Mouse (Mus musculus) left cerebral cortex, adult 9 months (tissue): ENCODE measurements around the gene Top2b.

Experiments
- DNase-seq, 2 experiments: peaks; one replicate each; pipeline ENCODE4 v3.0.0; 2022; ENCODE audit warnings: low spot score in 2 of 2

The Top2b gene

GRCm38 (mm10) chr14:16364878-16365337, at the start of gene Top2b:
Top2b (plus strand) TSS chr14:16365179.
- DNase-seq, result peak; percentile 96 to 99

DNA sequence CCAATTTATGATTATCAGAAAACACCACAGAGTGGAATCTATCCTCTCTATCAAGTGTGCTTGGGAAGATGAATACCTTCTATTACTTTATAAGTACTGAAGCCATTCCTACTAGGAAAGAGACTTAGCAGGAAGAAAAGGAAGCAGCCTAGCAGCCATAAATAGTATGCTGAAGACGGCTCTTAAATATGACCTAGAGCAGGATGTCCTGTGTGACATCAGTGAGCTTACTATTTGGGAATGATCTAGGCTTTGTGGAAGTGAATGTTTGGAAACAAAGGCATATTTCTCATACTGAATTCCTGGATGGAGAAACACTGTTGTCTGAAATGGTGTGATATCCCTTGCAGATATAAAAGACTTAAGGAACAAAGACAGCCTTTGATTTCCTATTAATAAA, 48.3 kb upstream of the Top2b start:
- DNase-seq, result no peak

GRCm38 (mm10) chr14:16319818-16320217, 45.2 kb upstream of the Top2b start:
- DNase-seq, result no peak

GRCm38 (mm10) chr14:16324394-16324793, 40.6 kb upstream of the Top2b start:
- no peak for DNase-seq

DNA sequence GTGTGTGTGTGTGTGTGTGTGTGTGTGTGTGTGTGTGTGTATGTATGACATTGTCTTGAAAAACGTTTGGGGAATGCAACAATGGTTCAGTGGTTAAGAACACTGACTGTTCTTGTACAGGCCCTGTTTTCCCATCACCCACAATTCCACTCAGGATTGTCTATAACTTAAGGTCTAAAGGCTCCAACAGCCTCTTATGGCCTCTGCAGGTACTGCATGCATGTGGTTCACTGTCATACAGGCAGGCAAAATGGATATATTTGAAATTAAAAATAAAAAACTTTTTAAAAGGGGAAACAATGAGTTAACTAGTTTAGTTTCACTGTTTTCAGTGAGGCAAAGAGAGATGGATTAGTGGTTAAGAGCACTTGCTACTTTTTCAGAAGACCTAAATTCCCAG, 39.8 kb upstream of the Top2b start:
- no peak for DNase-seq

DNA sequence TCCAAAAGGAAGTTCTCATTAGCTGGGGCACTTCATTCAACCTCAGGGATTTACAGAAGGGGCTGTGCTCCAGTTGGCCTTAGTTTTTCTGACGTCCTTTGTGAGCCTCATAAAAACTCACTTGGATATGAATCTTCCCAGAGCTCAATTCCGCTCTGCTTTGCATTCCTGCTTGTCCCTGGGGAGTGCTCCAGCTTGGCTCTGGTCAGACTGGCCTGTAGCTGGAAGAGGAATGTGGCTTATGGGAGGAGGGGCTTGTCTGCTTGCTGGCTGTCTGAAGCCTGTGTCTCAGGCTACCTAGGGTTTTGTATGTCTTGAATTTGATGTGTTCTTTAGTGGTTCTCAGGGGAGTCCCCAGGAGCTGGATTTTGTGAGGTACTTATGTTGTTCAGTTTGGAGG, 36.4 kb upstream of the Top2b start:
- no peak for DNase-seq

DNA sequence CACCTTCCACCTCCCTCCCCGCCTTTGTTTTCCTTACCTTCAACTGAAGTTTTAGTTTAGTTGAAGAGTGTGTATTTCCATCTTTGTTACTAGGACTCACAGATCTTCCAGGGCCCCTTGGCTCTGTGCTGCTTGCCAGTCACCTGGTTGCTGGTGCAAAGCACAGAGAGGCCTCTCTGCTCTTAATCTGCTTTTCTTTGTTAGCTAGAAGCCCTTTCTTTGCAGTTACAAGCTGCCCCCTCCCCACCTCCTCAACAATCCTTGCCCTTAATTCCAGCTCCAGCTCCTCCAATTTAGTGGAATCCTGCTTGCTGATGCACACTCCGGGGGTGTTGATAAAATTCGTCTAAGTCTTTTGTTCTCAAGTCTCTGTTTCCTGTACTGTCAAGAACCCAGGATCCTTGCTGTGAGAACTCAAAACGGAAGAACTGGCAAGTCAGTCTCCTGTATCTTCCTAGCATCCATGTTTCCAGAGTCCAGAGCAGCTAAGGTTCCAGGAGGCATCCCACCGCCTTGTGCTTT, 36.0 kb upstream of the Top2b start:
- no peak for DNase-seq

GRCm38 (mm10) chr14:16329756-16330155, 35.2 kb upstream of the Top2b start:
- no peak for DNase-seq

DNA sequence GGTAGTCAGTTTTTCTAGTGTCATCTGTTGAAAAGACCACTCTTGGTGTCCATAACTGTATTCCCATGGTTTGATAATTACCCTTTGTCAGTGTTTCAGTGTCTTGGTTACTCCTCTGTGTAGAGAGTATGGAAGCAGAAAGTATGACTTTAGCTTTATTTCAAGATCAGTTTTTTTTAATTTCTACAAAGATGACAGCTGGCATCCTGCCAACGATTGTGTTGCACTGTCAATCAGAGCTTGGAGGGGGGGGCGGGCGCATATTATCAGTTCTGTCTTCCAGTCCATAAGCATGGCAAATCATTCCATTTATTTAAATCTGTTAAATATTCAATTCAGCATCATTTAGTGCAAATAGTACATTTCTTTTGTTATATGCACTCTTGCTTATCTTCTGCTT, 30.7 kb upstream of the Top2b start:
- DNase-seq, result no peak

GRCm38 (mm10) chr14:16335835-16336417, 29.1 kb upstream of the Top2b start:
- DNase-seq, result no peak

DNA sequence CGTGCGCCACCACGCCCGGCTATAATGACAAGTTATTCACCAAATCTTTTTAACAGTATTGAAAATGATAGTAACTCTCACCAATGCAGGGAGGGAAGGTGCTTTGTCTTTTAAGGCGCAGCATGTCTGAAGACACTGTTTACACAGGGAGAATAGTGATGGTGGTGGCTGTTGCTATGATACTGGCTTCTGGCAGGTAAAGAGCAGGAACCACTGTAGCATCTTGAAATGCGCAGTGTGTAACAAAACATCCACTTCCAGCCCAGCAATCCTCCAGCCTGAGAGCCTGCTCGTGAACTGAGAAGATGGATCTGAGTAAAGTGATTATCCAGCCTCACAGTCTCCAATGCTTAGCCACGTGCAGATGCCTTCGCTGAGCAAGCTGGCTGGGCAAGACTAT, 17.5 kb upstream of the Top2b start:
- no peak for DNase-seq

DNA sequence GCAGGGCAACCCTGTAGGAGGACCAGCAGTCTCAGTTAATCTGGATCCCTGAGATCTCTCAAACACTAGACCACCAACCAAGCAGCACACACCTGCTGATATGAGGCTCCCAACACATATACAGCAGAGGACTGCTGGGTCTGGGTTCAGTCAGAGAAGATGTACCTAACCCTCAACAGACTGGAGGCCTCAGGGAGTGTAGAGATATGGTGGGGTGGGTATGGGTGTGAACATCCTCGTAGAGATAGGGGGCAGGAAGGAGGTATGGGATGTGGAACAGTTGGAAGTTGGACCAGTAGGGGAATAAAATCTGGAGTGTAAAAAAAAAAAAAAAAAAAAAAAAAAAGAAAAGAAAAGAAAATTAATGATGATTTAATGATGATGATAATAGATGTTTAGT, 5.3 kb upstream of the Top2b start:
- no peak for DNase-seq

GRCm38 (mm10) chr14:16364161-16364831, 683 bp upstream of the Top2b start:
- peak in 1 of 2 experiments; percentile 37 for DNase-seq

- DNase-seq, result peak in 1 of 2 experiments; percentile 51
These were observed 589 bp downstream of the Top2b start for GRCm38 (mm10) chr14:16365362-16366173.

DNA sequence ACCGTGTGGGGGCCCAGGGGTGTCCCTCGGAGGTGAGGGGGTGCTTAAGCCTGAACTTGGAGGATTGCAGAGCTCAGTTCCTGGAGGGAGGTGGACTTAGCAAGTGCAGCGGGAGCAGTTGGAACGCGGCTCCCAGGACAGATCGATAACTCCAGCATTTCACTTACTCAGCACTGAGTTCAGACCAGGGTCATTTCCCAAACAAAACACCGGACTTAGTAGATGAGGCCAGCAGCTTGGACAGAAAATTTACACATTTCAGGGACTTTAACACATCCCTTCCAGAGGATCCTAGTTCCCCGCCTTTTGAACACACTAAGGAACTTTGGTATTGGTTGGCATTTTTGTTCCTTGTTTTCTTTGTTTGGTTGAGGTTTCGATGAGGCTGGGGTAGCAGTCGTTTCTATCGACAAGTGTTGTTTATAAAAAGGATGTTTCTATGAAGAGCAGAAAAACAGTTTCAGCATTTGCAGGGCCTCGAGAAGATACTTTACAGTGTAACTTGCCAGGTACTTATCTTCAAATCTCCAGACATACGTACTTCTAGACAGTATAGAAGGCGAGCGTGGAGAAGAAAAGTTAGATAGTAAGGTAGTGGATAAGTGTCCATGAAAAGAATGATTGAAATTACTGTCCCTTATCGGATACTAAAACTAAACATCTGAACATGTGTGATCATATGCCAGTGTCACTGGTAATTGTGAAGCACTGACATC, 1.4 kb downstream of the Top2b start:
- DNase-seq, result no peak

GRCm38 (mm10) chr14:16366986-16367385, 2.0 kb downstream of the Top2b start:
- no peak for DNase-seq

GRCm38 (mm10) chr14:16372761-16373160, 7.8 kb downstream of the Top2b start:
- DNase-seq, result no peak

DNA sequence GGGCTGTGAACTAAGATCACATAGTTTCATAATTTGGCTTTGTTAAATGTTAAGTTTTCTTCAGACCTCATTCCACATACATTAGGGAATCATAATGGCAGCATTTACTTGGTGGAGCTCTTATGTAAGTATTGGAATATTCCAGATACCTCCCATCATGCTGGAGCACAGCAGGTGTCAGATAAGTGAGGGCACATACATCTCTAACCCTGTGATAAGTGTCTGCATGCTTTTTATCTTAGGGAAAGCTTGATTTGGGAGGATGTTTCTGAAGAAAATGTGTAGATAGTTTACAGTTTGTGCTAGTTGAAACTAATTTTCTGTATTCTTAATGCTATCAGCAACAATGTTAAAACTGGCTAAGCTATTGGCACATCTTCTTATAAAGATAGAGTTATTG, 8.2 kb downstream of the Top2b start:
- DNase-seq, result no peak

DNA sequence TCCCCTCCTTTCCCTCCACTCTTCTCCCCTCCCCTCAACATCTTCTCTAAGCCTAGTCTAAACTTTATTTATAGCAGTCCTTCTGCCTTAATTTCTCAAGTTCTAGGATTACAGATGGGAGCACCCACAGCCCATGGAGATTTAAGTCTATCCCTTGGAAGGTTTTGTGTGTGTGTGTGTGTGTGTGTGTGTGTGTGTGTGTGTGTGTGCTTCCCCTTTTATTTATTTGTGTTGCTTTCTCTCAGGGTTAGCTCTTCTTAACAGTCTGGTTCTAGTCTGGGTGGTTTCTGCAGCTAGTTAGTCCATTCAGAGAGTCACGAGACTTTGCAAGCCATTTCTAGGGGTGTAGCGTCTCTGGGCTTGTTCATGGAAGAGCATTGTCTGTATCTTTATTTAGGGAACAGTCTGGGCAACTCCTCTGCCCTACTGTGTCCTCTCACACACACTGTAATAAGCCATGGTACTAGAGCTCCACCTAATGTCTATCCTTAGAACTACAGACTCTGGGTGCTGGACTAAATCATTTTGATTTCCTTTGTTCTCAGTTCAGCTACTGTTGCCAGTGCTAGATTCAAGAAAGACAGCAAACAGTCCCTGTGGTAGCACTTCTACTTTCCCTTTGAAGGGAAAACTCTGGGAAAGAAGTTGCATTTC, 15.1 kb downstream of the Top2b start:
- peak; percentile 43 to 81 for DNase-seq

DNA sequence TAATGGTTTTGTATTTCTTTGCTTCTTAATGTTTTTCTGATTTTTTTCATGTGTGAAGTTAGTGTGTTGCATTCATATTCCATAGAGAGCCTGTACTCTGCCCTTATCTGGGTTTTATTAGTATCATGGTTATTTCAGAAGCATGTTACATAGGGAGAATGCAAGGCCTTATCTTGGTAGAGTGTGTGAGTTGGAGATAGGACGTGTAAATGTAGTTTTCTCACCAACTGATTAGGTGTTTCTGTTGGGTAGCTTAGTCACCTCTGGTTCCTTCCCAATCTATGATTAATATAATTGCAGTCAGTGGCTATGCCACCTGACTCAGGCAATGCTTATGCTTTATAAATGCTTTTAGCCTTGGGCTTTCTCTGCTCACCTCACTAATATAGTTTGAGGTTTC, 19.8 kb downstream of the Top2b start:
- DNase-seq, result no peak

GRCm38 (mm10) chr14:16405187-16405586, 40.2 kb downstream of the Top2b start:
- no peak for DNase-seq
